Comparison of ENCODE assay signal across 8 mouse cellular contexts in genomic region chr4:8084954-8085639, GRCm38 (mm10).
DNase-seq lines count a peak whose midpoint lies in the region; ATAC-seq and TF ChIP-seq lines count a peak whose summit lies in the region.

No protein-coding gene starts in this region.

- DNase-seq in ES-CJ7 (ENCODE audit: low read depth, low spot score): peak; percentile 63
- peak; percentile 17 for DNase-seq in cerebellum, adult 11 months
- peak; percentile 55 to 80 for DNase-seq in heart, postnatal 36 days
- peak; percentile 75 for DNase-seq in layer of hippocampus, adult 11-12 months (ENCODE audit: low spot score)
- peak; percentile 91 for DNase-seq in lung, embryonic 14.5 days
- peak; percentile 12 for DNase-seq in ovary, adult 18-20 months (ENCODE audit: low spot score)
- peak; percentile 36 to 43 for DNase-seq in thymus, adult 18-20 months

- WGBS in forebrain, embryonic 16.5 days: 19% methylated on average over 16 of the region's 16 CpGs
- 35% methylated on average over 16 of the region's 16 CpGs for WGBS in lung, embryonic 14.5 days

- peaks cover 5% of the 10 kb centered on the region; the same call in 1 of the 2 replicates for H3K4me1 ChIP-seq in forebrain, embryonic 16.5 days (replicated peaks; ENCODE audit: control insufficient read depth, insufficient read depth, low read length)
- no peaks in the 10 kb centered on the region for H3K4me1 ChIP-seq in lung, embryonic 14.5 days (ENCODE audit: insufficient read depth)

- peak; percentile 79 for ATAC-seq in forebrain, embryonic 16.5 days
- ATAC-seq in lung, embryonic 14.5 days (ENCODE audit: insufficient read depth): peak; percentile 85; the same call in 1 of the 2 replicates

- TF ChIP-seq CTCF in lung, embryonic 14.5 days (IDR thresholded peaks at IDR 0.05; ENCODE audit: low read depth): peak; percentile 95

- no peaks in the 10 kb centered on the region for H3K9me3 ChIP-seq in forebrain, embryonic 16.5 days (ENCODE audit: control insufficient read depth, low read length)
- H3K9me3 ChIP-seq in lung, embryonic 14.5 days (ENCODE audit: low read depth, low read length): no peaks in the 10 kb centered on the region

- H3K9ac ChIP-seq in forebrain, embryonic 16.5 days (replicated peaks; ENCODE audit: low read depth, low read length): no peak overlapping the region
- no peak overlapping the region for H3K9ac ChIP-seq in lung, embryonic 14.5 days

- H3K27ac ChIP-seq in forebrain, embryonic 16.5 days (ENCODE audit: low read length): no peak overlapping the region
- H3K27ac ChIP-seq in lung, embryonic 14.5 days (ENCODE audit: low read depth): no peak overlapping the region

- no peak overlapping the region for H3K4me2 ChIP-seq in forebrain, embryonic 16.5 days (ENCODE audit: low read length)
- 0 out of 2 replicates have a peak overlapping the region, but pooled peaks have one; percentile 7 for H3K4me2 ChIP-seq in lung, embryonic 14.5 days

- H3K27me3 ChIP-seq in forebrain, embryonic 16.5 days (replicated peaks; ENCODE audit: control insufficient read depth, insufficient read depth, low read length): no peaks in the 10 kb centered on the region
- no peaks in the 10 kb centered on the region for H3K27me3 ChIP-seq in lung, embryonic 14.5 days (ENCODE audit: insufficient read depth, low read length)

- H3K4me3 ChIP-seq in forebrain, embryonic 16.5 days (replicated peaks; ENCODE audit: low read length): no peak overlapping the region
- no peak overlapping the region for H3K4me3 ChIP-seq in lung, embryonic 14.5 days (ENCODE audit: low read depth, low read length)

- intact Hi-C loops in heart, postnatal 36 days (cut with DNase I): no loop called here

- no peaks in the 10 kb centered on the region for H3K36me3 ChIP-seq in forebrain, embryonic 16.5 days (ENCODE audit: control insufficient read depth, insufficient read depth)
- no peaks in the 10 kb centered on the region for H3K36me3 ChIP-seq in lung, embryonic 14.5 days (ENCODE audit: insufficient read depth)

Comparison
In these comparisons a context has a peak if more than half of its experiments do, and no peak if none do; other contexts are left out.
1. DNase-seq: peak in every context shown above with its lines; median percentile 91 in lung, embryonic 14.5 days; 75 in layer of hippocampus, adult 11-12 months; 68 in heart, postnatal 36 days; 63 in ES-CJ7; 40 in thymus, adult 18-20 months; 17 in cerebellum, adult 11 months; 12 in ovary, adult 18-20 months.